Mouse (Mus musculus): ENCODE data around the gene Ccdc88a. TPM values are rescaled to one million over a fixed set of nuclear protein-coding genes. Genes with fewer than 3 reads are reported as not detected.
A peak's percentile ranks its signal among the peaks of the same experiment; 100 is the strongest.

The Ccdc88a gene
- polyA plus RNA-seq, 1 experiment: 30.8 TPM

DNA sequence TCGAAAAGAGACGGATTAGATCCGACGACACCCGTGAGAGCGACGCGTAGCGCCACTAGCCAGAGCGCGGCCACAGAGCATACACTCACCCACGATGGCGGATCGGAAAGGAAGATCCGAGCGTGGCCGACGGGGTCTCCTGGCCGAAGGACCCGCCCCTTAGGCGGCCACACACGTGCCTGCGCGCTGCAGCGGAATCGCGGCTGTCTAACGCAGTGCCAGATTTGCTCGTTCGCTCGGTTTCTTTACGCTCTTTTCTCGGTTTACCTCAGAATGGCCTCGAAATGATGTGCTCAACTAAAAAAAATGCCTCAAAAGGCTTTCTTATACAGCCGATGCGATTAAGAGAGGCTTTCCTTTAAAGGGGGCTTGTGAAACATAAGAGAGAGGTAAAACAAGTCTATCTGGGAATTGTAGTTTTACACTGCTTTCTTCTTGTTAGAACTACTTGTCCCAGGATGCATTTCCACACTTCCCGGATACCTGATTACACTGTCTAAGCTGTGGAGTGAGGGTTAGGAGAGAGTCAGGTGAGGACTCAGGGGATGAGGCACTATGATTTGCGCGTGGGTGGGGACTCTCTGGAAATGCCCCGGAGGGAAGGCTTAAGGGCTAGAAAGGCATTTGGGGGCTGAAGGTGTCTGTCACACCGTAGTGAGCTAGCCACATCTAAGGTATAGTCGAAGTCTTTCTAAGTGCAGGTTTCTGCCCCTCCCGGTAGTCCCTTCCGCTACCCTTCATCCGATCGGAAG, 174.5 kb downstream of the Ccdc88a start, which contains the start of the genes Clhc1 and Rps27a:
Gene Clhc1 (plus strand): TSS at position 199 of the 752 bp plus-strand sequence.
Gene Rps27a (minus strand): TSS at position 358 of the 752 bp plus-strand sequence.
- H3K27me3 ChIP-seq (ENCODE audit: control insufficient read depth, insufficient read depth, low read length, poor library complexity, severe bottlenecking): no peaks in the 10 kb centered on the region
- no peaks in the 10 kb centered on the region for H3K9me3 ChIP-seq (replicated peaks; ENCODE audit: control insufficient read depth, insufficient read depth, low read length, poor library complexity, severe bottlenecking)
- no peaks in the 10 kb centered on the region for H3K4me1 ChIP-seq (ENCODE audit: control insufficient read depth, insufficient read depth, low read length)
- peak within 1 kb of the TSS; percentile 81 for H3K27ac ChIP-seq (ENCODE audit: insufficient read depth, low read length)
- TF ChIP-seq CTCF (IDR thresholded peaks at IDR 0.05; ENCODE audit: low read depth, low read length): no peak
- TF ChIP-seq EP300 (IDR thresholded peaks at IDR 0.05; ENCODE audit: insufficient read depth, low read depth, low read length): peak; percentile 49; the same call in 1 of the 2 replicates
- peak; percentile 98 for TF ChIP-seq POLR2A (IDR thresholded peaks at IDR 0.05; ENCODE audit: insufficient read depth, low read length)
- peaks cover 36% of the 10 kb centered on the region for H3K36me3 ChIP-seq (ENCODE audit: control insufficient read depth, insufficient read depth, low read length, poor library complexity, severe bottlenecking)
- peak within 1 kb of the TSS; percentile 99 for H3K4me3 ChIP-seq (ENCODE audit: low read depth, low read length)
- H3K9ac ChIP-seq (ENCODE audit: low read depth, poor library complexity, severe bottlenecking): peak within 1 kb of the TSS; percentile 98

- peak overlapping the region; percentile 76 for H3K27ac ChIP-seq (ENCODE audit: insufficient read depth, low read length)
Observed at GRCm38 (mm10) chr11:29548504-29549424, 175.3 kb downstream of the Ccdc88a start.

GRCm38 (mm10) chr11:29549425-29549778, 175.9 kb downstream of the Ccdc88a start:
- Histone ChIP-seq H3K27me3 (ENCODE audit: control insufficient read depth, insufficient read depth, low read length, poor library complexity, severe bottlenecking) (no peaks in the 10 kb centered on the region), H3K9ac (ENCODE audit: low read depth, poor library complexity, severe bottlenecking) (no peak overlapping the region; the same call in 1 of the 2 replicates), H3K4me1 (ENCODE audit: control insufficient read depth, insufficient read depth, low read length) (no peaks in the 10 kb centered on the region), H3K27ac (ENCODE audit: insufficient read depth, low read length) (no peak overlapping the region), H3K9me3 (replicated peaks; ENCODE audit: control insufficient read depth, insufficient read depth, low read length, poor library complexity, severe bottlenecking) (no peaks in the 10 kb centered on the region), H3K36me3 (ENCODE audit: control insufficient read depth, insufficient read depth, low read length, poor library complexity, severe bottlenecking) (peaks cover 29% of the 10 kb centered on the region), H3K4me3 (ENCODE audit: low read depth, low read length) (no peak overlapping the region)
- no peak for TF ChIP-seq POLR2A (IDR thresholded peaks at IDR 0.05; ENCODE audit: insufficient read depth, low read length)
- TF ChIP-seq EP300 (IDR thresholded peaks at IDR 0.05; ENCODE audit: insufficient read depth, low read depth, low read length): no peak
- no peak for TF ChIP-seq CTCF (IDR thresholded peaks at IDR 0.05; ENCODE audit: low read depth, low read length)

More at GRCm38 (mm10) chr11:29548504-29549424, 175.3 kb downstream of the Ccdc88a start:
- TF ChIP-seq EP300 (IDR thresholded peaks at IDR 0.05; ENCODE audit: insufficient read depth, low read depth, low read length) (no peak), POLR2A (IDR thresholded peaks at IDR 0.05; ENCODE audit: insufficient read depth, low read length) (no peak), CTCF (IDR thresholded peaks at IDR 0.05; ENCODE audit: low read depth, low read length) (no peak)
- H3K27me3 ChIP-seq (ENCODE audit: control insufficient read depth, insufficient read depth, low read length, poor library complexity, severe bottlenecking): no peaks in the 10 kb centered on the region
- H3K9ac ChIP-seq (ENCODE audit: low read depth, poor library complexity, severe bottlenecking): peak overlapping the region; percentile 98
- H3K4me1 ChIP-seq (ENCODE audit: control insufficient read depth, insufficient read depth, low read length): no peaks in the 10 kb centered on the region
- peak overlapping the region; percentile 99 for H3K4me3 ChIP-seq (ENCODE audit: low read depth, low read length)
- H3K36me3 ChIP-seq (ENCODE audit: control insufficient read depth, insufficient read depth, low read length, poor library complexity, severe bottlenecking): peaks cover 35% of the 10 kb centered on the region
- no peaks in the 10 kb centered on the region for H3K9me3 ChIP-seq (replicated peaks; ENCODE audit: control insufficient read depth, insufficient read depth, low read length, poor library complexity, severe bottlenecking)

Other genes starting within 250 kb of the Ccdc88a start
- 72.3 and 76.5 TPM in 2 replicates for gene Pnpt1, start 242.9 kb upstream of the Ccdc88a start, polyA plus RNA-seq (2011; ENCODE audit: insufficient read depth, insufficient read length, low read depth, missing spikeins)
- 44.3 and 51.8 TPM in 2 replicates for gene Ppp4r3b, start 200.8 kb upstream of the Ccdc88a start, polyA plus RNA-seq (2011; ENCODE audit: insufficient read depth, insufficient read length, low read depth, missing spikeins)
- 26.8 and 28.4 TPM in 2 replicates for gene Cfap36, start 126.2 kb upstream of the Ccdc88a start, polyA plus RNA-seq (2011; ENCODE audit: insufficient read depth, insufficient read length, low read depth, missing spikeins)
- gene Prorsd1, start 141.4 kb downstream of the Ccdc88a start, polyA plus RNA-seq (2011; ENCODE audit: insufficient read depth, insufficient read length, low read depth, missing spikeins): 13.9 and 14.0 TPM in 2 replicates
- gene Mtif2, start 152.8 kb downstream of the Ccdc88a start, polyA plus RNA-seq (2011; ENCODE audit: insufficient read depth, insufficient read length, low read depth, missing spikeins): 37.9 and 38.7 TPM in 2 replicates
- 0.53 and 1.2 TPM in 2 replicates for gene Clhc1, start 174.3 kb downstream of the Ccdc88a start, polyA plus RNA-seq (2011; ENCODE audit: insufficient read depth, insufficient read length, low read depth, missing spikeins)
- 2,911 and 3,072 TPM in 2 replicates for gene Rps27a, start 174.5 kb downstream of the Ccdc88a start, polyA plus RNA-seq (2011; ENCODE audit: insufficient read depth, insufficient read length, low read depth, missing spikeins)

All from ES-Bruce4 (cell line).